Mouse (Mus musculus) myocyte (in vitro differentiated cells): ENCODE measurements around the gene 1700008O03Rik. TPM values are rescaled to one million over a fixed set of nuclear protein-coding genes. Genes with fewer than 3 reads are reported as not detected.

ENCODE experiments used
- H3K27me3 ChIP-seq: one replicate; pipeline ENCODE4 v1.6.1; 2011; ENCODE audit not compliant: control insufficient read depth, insufficient read depth, insufficient read length
- H3K36me3 ChIP-seq: one replicate; pipeline ENCODE4 v1.6.1; 2011; ENCODE audit not compliant: control insufficient read depth, insufficient read depth
- H3K4me2 ChIP-seq: one replicate; pipeline ENCODE4 v1.6.1; 2011; ENCODE audit warnings: low read depth, control low read depth
- H3K4me3 ChIP-seq: one replicate; pipeline ENCODE4 v1.5.1; 2011; ENCODE audit warnings: mild to moderate bottlenecking, control low read depth, moderate library complexity
- H3K79me2 ChIP-seq: one replicate; pipeline ENCODE4 v1.6.1; 2011; ENCODE audit not compliant: control insufficient read depth, insufficient read depth
- H3ac ChIP-seq: one replicate; pipeline ENCODE4 v1.6.1; 2011; ENCODE audit not compliant: control insufficient read depth, insufficient read length
- CEBPB ChIP-seq: IDR thresholded peaks from 2 replicates; pipeline ENCODE4 v1.6.1; 2011; ENCODE audit warnings: mild to moderate bottlenecking, moderate library complexity; ENCODE audit not compliant: poor library complexity, insufficient read depth, severe bottlenecking
- E2F4 ChIP-seq: IDR thresholded peaks from one replicate; pipeline ENCODE4 v1.6.1; 2011; ENCODE audit warnings: mild to moderate bottlenecking, control low read depth, moderate library complexity; ENCODE audit not compliant: insufficient read depth
- MAX ChIP-seq: IDR thresholded peaks from one replicate; pipeline ENCODE4 v1.6.1; 2011; ENCODE audit warnings: low read depth, mild to moderate bottlenecking, control low read depth
- MYOD1 ChIP-seq, 3 experiments: IDR thresholded peaks; one replicate each; pipeline ENCODE4 v1.6.1; 2011; ENCODE audit warnings: control low read depth in 2 of 3, low read depth in 2 of 3, mild to moderate bottlenecking in 2 of 3, moderate library complexity in 1 of 3; ENCODE audit not compliant: insufficient read length in 2 of 3, control insufficient read depth in 1 of 3
- MYOG ChIP-seq, 3 experiments: IDR thresholded peaks; one replicate each; pipeline ENCODE4 v1.6.1; 2011; ENCODE audit warnings: control low read depth in 2 of 3, low read depth in 2 of 3, mild to moderate bottlenecking in 2 of 3; ENCODE audit not compliant: insufficient read length in 2 of 3, control insufficient read depth in 1 of 3, insufficient read depth in 1 of 3
- POLR2A ChIP-seq: IDR thresholded peaks from one replicate; pipeline ENCODE4 v1.6.1; 2011; ENCODE audit warnings: low read depth, mild to moderate bottlenecking, control low read depth, moderate library complexity; ENCODE audit not compliant: insufficient read length
- POLR2AphosphoS2 ChIP-seq: IDR thresholded peaks from one replicate; pipeline ENCODE4 v1.6.1; 2011; ENCODE audit warnings: low read depth, control low read depth; ENCODE audit not compliant: insufficient read length
- REST ChIP-seq: IDR thresholded peaks from one replicate; pipeline ENCODE4 v1.6.1; 2011; ENCODE audit warnings: mild to moderate bottlenecking, control low read depth, moderate library complexity; ENCODE audit not compliant: insufficient read depth, insufficient read length
- SRF ChIP-seq: IDR thresholded peaks from one replicate; pipeline ENCODE4 v1.6.1; 2011; ENCODE audit warnings: low read depth; ENCODE audit not compliant: control insufficient read depth, insufficient read length
- TCF12 ChIP-seq: IDR thresholded peaks from one replicate; pipeline ENCODE4 v1.6.1; 2011; ENCODE audit warnings: mild to moderate bottlenecking, control low read depth; ENCODE audit not compliant: poor library complexity, insufficient read depth, severe bottlenecking
- TCF3 ChIP-seq: IDR thresholded peaks from one replicate; pipeline ENCODE4 v1.6.1; 2011; ENCODE audit warnings: low read depth, control low read depth; ENCODE audit not compliant: insufficient read length
- USF1 ChIP-seq: IDR thresholded peaks from one replicate; pipeline ENCODE4 v1.6.1; 2011; ENCODE audit warnings: low read depth, mild to moderate bottlenecking, control low read depth, moderate library complexity
- polyA plus RNA-seq: library from polyadenylated mRNA; unstranded; fragments of >200 nt; fragmentation: generic; extraction: Trizol; gene quantifications from one replicate; pipeline ENCODE4 v1.2.1, GENCODE M21; 2012; ENCODE audit warnings: missing spikeins

1700008O03Rik gene
- polyA plus RNA-seq, 1 experiment = not detected

- TF ChIP-seq TCF12 = no peak
- no peak for TF ChIP-seq POLR2AphosphoS2
- TF ChIP-seq USF1 = no peak
- no peak for TF ChIP-seq POLR2A
- no peak for TF ChIP-seq TCF3
- no peak for TF ChIP-seq SRF
- no peak overlapping the region for H3K4me3 ChIP-seq
- H3K4me2 ChIP-seq = no peak overlapping the region
- peaks cover 66% of the 10 kb centered on the region for H3K27me3 ChIP-seq
- no peaks in the 10 kb centered on the region for H3K36me3 ChIP-seq
- no peak overlapping the region for H3ac ChIP-seq
- H3K79me2 ChIP-seq = no peaks in the 10 kb centered on the region
Observed at GRCm38 (mm10) chr7:44359908-44360672, 25.5 kb downstream of the 1700008O03Rik start.

GRCm38 (mm10) chr7:44358886-44359654 is 26.6 kb downstream of the 1700008O03Rik start:
- no peak overlapping the region for H3ac ChIP-seq
- H3K27me3 ChIP-seq = peaks cover 76% of the 10 kb centered on the region
- TF ChIP-seq USF1 (no peak), POLR2A (no peak), MYOD1 (IDR thresholded peaks at IDR 0.05; ENCODE audit: control insufficient read depth in 1 of 3, insufficient read length in 2 of 3, low read depth in 2 of 3) (no peak), SRF (no peak)
- no peaks in the 10 kb centered on the region for H3K36me3 ChIP-seq
- no peaks in the 10 kb centered on the region for H3K79me2 ChIP-seq
- H3K4me2 ChIP-seq = no peak overlapping the region
- no peak overlapping the region for H3K4me3 ChIP-seq

- Histone ChIP-seq H3K4me3 (no peak overlapping the region), H3K27me3 (peaks cover 82% of the 10 kb centered on the region), H3K4me2 (no peak overlapping the region), H3ac (no peak overlapping the region), H3K79me2 (no peaks in the 10 kb centered on the region), H3K36me3 (no peaks in the 10 kb centered on the region)
- TF ChIP-seq E2F4 (no peak), CEBPB (no peak)
Observed at GRCm38 (mm10) chr7:44358012-44358411, 27.6 kb downstream of the 1700008O03Rik start.

- H3K4me3 ChIP-seq = no peak overlapping the region
- no peaks in the 10 kb centered on the region for H3K79me2 ChIP-seq
- H3K4me2 ChIP-seq = no peak overlapping the region
- TF ChIP-seq POLR2A = no peak
- peaks cover 84% of the 10 kb centered on the region for H3K27me3 ChIP-seq
- H3K36me3 ChIP-seq = no peaks in the 10 kb centered on the region
- H3ac ChIP-seq = no peak overlapping the region
Observed at GRCm38 (mm10) chr7:44357531-44357930, 28.1 kb downstream of the 1700008O03Rik start.

- TF ChIP-seq REST (no peak), MYOD1 (IDR thresholded peaks at IDR 0.05; ENCODE audit: control insufficient read depth in 1 of 3, insufficient read length in 2 of 3, low read depth in 2 of 3) (no peak), POLR2A (no peak), CEBPB (no peak), E2F4 (no peak), SRF (no peak), TCF3 (no peak), MAX (no peak), POLR2AphosphoS2 (no peak), TCF12 (no peak), USF1 (no peak), MYOG (IDR thresholded peaks at IDR 0.05; ENCODE audit: control insufficient read depth in 1 of 3, insufficient read depth in 1 of 3, insufficient read length in 2 of 3, low read depth in 2 of 3) (no peak)
- Histone ChIP-seq H3ac (no peak overlapping the region), H3K4me3 (no peak overlapping the region), H3K27me3 (peaks cover 90% of the 10 kb centered on the region), H3K79me2 (no peaks in the 10 kb centered on the region), H3K36me3 (no peaks in the 10 kb centered on the region), H3K4me2 (no peak overlapping the region)
Observed at GRCm38 (mm10) chr7:44356590-44357481, 28.8 kb downstream of the 1700008O03Rik start.
